ENCODE assay signal across 9 mouse cellular contexts in the genomic region with DNA sequence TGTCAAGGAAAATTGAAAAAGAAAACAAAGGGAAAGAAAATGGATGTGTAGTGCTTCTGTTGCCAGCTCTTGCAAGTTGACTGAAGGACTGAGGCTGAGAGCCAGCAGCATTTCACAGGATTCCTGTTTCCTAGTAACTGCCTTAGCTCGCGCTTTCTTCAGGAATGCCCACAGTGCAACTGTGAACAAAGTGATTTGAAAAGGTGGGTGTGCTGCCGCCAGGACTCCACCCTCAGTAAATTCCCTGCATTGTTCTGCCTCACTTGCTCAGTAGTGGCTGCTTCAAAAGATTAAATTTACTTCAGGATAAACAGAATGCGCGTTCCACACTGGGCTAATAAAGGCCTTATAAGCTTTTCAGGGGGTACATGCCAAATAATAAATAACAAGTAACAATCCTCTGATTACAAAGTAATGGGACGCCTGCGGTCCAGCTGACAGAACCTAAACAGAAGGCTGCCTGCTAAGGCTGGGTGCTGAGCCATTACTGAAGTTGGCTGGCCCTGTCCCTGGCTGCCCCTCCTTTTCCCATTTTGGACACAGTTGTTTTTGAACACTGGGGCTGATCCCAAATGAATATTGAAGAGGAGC.
DNase-seq lines count a peak whose midpoint lies in the region; ATAC-seq and TF ChIP-seq lines count a peak whose summit lies in the region.
"Had no signal": no experiment of that assay in that cellular context is flagged by ENCODE, and none has a peak within 500 bp of the region (broad histone marks: within the 10 kb centered on the region; RNA-seq: fewer than 3 reads in every experiment).

No protein-coding gene starts in this region.

- no peak overlapping the region for H3K4me3 ChIP-seq in kidney, postnatal 0 days (replicated peaks; ENCODE audit: low read depth, low read length)
- peak overlapping the region; percentile 18 for H3K4me3 ChIP-seq in hindbrain, embryonic 16.5 days (ENCODE audit: low read length)
- H3K4me3 ChIP-seq in stomach, embryonic 16.5 days (replicated peaks; ENCODE audit: low read length), result no peak overlapping the region

- no peaks in the 10 kb centered on the region for H3K36me3 ChIP-seq in kidney, postnatal 0 days (ENCODE audit: insufficient read depth, low read length)
- no peaks in the 10 kb centered on the region for H3K36me3 ChIP-seq in hindbrain, embryonic 16.5 days (ENCODE audit: control insufficient read depth, insufficient read depth, low read length)
- H3K36me3 ChIP-seq in stomach, embryonic 16.5 days (ENCODE audit: control insufficient read depth, insufficient read depth, low read length), result no peaks in the 10 kb centered on the region

- DNase-seq in kidney, postnatal 0 days (ENCODE audit: low spot score), result peak; percentile 62
- DNase-seq in kidney, adult 8-10 months, result no peak
- DNase-seq in fibroblast of lung, adult 2 months (ENCODE audit: low read depth), result peak; percentile 16
- DNase-seq in lung, postnatal 14 days, result peak; percentile 41
- no peak for DNase-seq in thymus, postnatal 10 days (ENCODE audit: low spot score in 2 of 2)
- DNase-seq in MN1 (ENCODE audit: low spot score), result no peak

- H3K4me2 ChIP-seq in kidney, postnatal 0 days (ENCODE audit: low read length), result peak overlapping the region; percentile 28; the same call in 1 of the 2 replicates
- H3K4me2 ChIP-seq in hindbrain, embryonic 16.5 days (ENCODE audit: low read length), result peak overlapping the region; percentile 43
- H3K4me2 ChIP-seq in stomach, embryonic 16.5 days (ENCODE audit: low read depth, low read length), result no peak overlapping the region

- H3K27me3 ChIP-seq in kidney, postnatal 0 days (ENCODE audit: insufficient read depth, low read length), result no peaks in the 10 kb centered on the region
- no peaks in the 10 kb centered on the region for H3K27me3 ChIP-seq in hindbrain, embryonic 16.5 days (replicated peaks; ENCODE audit: control insufficient read depth, insufficient read depth, low read length)
- H3K27me3 ChIP-seq in stomach, embryonic 16.5 days (ENCODE audit: control insufficient read depth, insufficient read depth, low read length), result no peaks in the 10 kb centered on the region
- H3K27me3 ChIP-seq: CH12.LX had no signal

- H3K27ac ChIP-seq in kidney, postnatal 0 days, result no peak overlapping the region
- H3K27ac ChIP-seq in hindbrain, embryonic 16.5 days (ENCODE audit: low read depth, low read length), result peak overlapping the region; percentile 57
- H3K27ac ChIP-seq in stomach, embryonic 16.5 days (ENCODE audit: low read length), result no peak overlapping the region

- no peaks in the 10 kb centered on the region for H3K9me3 ChIP-seq in kidney, postnatal 0 days (replicated peaks; ENCODE audit: low read length)
- H3K9me3 ChIP-seq in hindbrain, embryonic 16.5 days (ENCODE audit: control insufficient read depth, low read length), result no peaks in the 10 kb centered on the region
- no peaks in the 10 kb centered on the region for H3K9me3 ChIP-seq in stomach, embryonic 16.5 days (replicated peaks; ENCODE audit: control insufficient read depth, low read length)

- 31% methylated on average over 7 of the region's 7 CpGs for WGBS in kidney, postnatal 0 days
- 13% methylated on average over 7 of the region's 7 CpGs for WGBS in hindbrain, embryonic 16.5 days
- WGBS in stomach, embryonic 16.5 days, result 39% methylated on average over 7 of the region's 7 CpGs

- H3K4me1 ChIP-seq in kidney, postnatal 0 days (replicated peaks; ENCODE audit: insufficient read depth, low read length), result peaks cover 6% of the 10 kb centered on the region; the same call in 1 of the 2 replicates
- peaks cover 6% of the 10 kb centered on the region for H3K4me1 ChIP-seq in hindbrain, embryonic 16.5 days (ENCODE audit: control insufficient read depth, insufficient read depth, low read depth, low read length)
- H3K4me1 ChIP-seq in stomach, embryonic 16.5 days (ENCODE audit: control insufficient read depth, insufficient read depth, low read length), result peaks cover 8% of the 10 kb centered on the region

- no peak for TF ChIP-seq CTCF in kidney, postnatal 0 days (IDR thresholded peaks at IDR 0.05; ENCODE audit: low read depth)

- no peak for ATAC-seq in kidney, postnatal 0 days (replicated peaks; ENCODE audit: low FRiP score, low read depth)
- peak; percentile 92 for ATAC-seq in hindbrain, embryonic 16.5 days
- ATAC-seq in stomach, embryonic 16.5 days (ENCODE audit: insufficient read depth, low FRiP score), result peak; percentile 64; the same call in 1 of the 2 replicates

- H3K9ac ChIP-seq in kidney, postnatal 0 days (ENCODE audit: low read depth, low read length), result no peak overlapping the region
- no peak overlapping the region; the same call in 1 of the 2 replicates for H3K9ac ChIP-seq in hindbrain, embryonic 16.5 days (ENCODE audit: low read depth, low read length)
- no peak overlapping the region for H3K9ac ChIP-seq in stomach, embryonic 16.5 days (ENCODE audit: low read length)

Comparison
In these comparisons a context has a peak if more than half of its experiments do, and no peak if none do; other contexts are left out.
1. DNase-seq: peak in kidney, postnatal 0 days (single experiment), fibroblast of lung, adult 2 months (single experiment) and lung, postnatal 14 days (single experiment); none in kidney, adult 8-10 months (0 of 2), thymus, postnatal 10 days (0 of 2) and MN1 (single experiment).